Mouse (Mus musculus): ENCODE data around the gene Ciao2b. TPM values are rescaled to one million over a fixed set of nuclear protein-coding genes. Genes with fewer than 3 reads are reported as not detected.
A peak's percentile ranks its signal among the peaks of the same experiment; 100 is the strongest.

The Ciao2b gene
- total and polyA plus RNA-seq, 3 experiments, result 78.7 to 110 TPM; not detected in 1

DNA sequence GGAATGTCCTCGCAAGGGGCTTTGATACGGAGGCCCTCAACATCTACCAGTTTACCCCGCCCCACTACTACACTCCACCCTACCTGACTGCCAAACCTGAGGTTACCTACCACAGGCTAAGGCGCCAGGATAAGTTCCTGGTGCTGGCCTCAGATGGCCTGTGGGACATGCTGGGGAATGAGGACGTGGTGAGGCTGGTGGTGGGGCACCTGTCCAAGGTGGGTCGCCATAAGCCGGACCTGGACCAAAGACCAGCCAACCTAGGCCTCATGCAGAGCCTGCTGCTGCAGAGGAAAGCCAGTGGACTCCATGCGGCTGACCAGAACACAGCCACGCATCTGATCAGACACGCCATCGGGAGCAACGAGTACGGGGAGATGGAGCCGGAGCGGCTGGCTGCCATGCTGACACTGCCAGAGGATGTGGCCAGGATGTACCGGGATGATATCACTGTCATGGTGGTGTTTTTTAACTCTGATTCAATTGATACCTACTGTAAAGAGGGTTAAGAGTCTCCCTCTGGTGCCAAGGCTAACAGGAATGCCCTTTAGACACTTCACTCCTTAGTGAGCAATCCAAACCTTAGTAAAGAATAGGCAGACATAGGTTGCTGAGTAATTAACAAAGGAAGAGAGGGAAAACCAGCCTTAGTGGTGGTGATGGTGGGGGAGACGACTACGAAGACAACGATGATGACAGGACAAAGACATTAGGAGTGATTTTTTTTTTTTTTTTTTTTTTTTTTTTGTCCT, 47.0 kb downstream of the Ciao2b start:
- no peak overlapping the region; the same call in 1 of the 2 replicates for H3K27ac ChIP-seq (ENCODE audit: control insufficient read depth, low read depth, low read length)
- no peak overlapping the region; a peak in 1 of 4 replicates for H3K4me3 ChIP-seq (ENCODE audit: control insufficient read depth in 1 of 2, insufficient read depth in 1 of 2, low read depth in 2 of 2, low read length in 2 of 2)
- H3K4me1 ChIP-seq (ENCODE audit: control insufficient read depth in 1 of 2, insufficient read depth in 2 of 2, low read length in 2 of 2), result peaks cover 9 to 27% of the 10 kb centered on the region in 2 experiments
- no peaks in the 10 kb centered on the region for H3K9me3 ChIP-seq (replicated peaks; ENCODE audit: insufficient read depth, low read length)
- DNase-seq (ENCODE audit: low read depth, low spot score), result no peak
- H3K36me3 ChIP-seq (ENCODE audit: control insufficient read depth in 1 of 2, insufficient read depth in 2 of 2, low read length in 2 of 2), result peaks cover 0 to 37% of the 10 kb centered on the region in 2 experiments; a peak in 2 of 4 replicates
- peaks cover 38% of the 10 kb centered on the region for H3K79me2 ChIP-seq (ENCODE audit: control insufficient read depth, insufficient read depth, low read length, poor library complexity)
- H3K9ac ChIP-seq (ENCODE audit: control insufficient read depth, low read depth, low read length, poor library complexity, severe bottlenecking), result no peak overlapping the region
- TF ChIP-seq ETS1 (IDR thresholded peaks at IDR 0.05; ENCODE audit: low read depth, low read length) (no peak), ZNF384 (IDR thresholded peaks at IDR 0.05; ENCODE audit: low read depth, low read length) (peak; percentile 61; the same call in 1 of the 2 replicates)
- no peaks in the 10 kb centered on the region for H3K27me3 ChIP-seq (ENCODE audit: control insufficient read depth in 1 of 2, insufficient read depth in 2 of 2, low read length in 2 of 2)

DNA sequence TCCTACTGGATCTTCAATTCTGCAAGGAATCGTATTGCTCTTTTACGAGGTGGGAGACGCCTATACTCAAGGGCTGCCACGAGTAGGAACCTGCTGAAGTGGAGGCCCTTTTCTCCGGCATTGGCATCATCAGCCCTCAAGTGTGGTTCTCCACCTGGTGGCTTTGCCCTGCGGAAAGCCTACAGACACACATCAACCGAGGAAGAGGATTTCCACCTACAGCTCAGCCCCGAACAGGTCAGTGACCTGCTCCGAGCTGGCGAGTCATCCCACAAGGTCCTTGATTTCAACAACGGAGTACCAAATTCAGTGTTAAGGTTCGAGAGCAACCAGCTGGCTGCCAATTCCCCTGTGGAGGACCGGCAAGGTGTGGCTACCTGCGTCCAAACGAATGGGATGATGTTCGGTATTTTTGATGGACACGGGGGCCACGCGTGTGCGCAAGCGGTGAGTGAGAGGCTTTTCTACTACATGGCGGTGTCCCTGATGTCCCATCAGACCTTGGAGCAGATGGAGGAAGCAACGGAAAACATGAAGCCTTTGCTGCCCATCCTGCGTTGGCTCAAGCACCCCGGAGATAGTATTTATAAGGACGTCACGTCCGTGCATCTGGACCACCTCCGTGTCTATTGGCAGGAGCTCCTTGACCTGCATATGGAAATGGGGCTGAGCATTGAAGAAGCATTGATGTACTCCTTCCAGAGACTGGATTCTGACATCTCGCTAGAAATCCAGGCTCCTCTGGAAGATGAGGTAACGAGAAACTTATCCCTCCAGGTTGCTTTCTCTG, 48.0 kb downstream of the Ciao2b start:
- TF ChIP-seq MXI1 (IDR thresholded peaks at IDR 0.05; ENCODE audit: low read depth, low read length), result no peak
- no peak for TF ChIP-seq HCFC1 (IDR thresholded peaks at IDR 0.05; ENCODE audit: low read depth, low read length)
- no peak for TF ChIP-seq POLR2AphosphoS2 (IDR thresholded peaks at IDR 0.05; ENCODE audit: low read length)
- no peak for TF ChIP-seq UBTF (IDR thresholded peaks at IDR 0.05; ENCODE audit: borderline replicate concordance, insufficient read depth, low read depth, low read length)
- TF ChIP-seq ZC3H11A (IDR thresholded peaks at IDR 0.05; ENCODE audit: low read depth, low read length), result no peak
- no peak for TF ChIP-seq ZMIZ1 (IDR thresholded peaks at IDR 0.05; ENCODE audit: low read depth, low read length)
- no peak for TF ChIP-seq GABPA (IDR thresholded peaks at IDR 0.05; ENCODE audit: low read depth, low read length)
- no peak for TF ChIP-seq E2F4 (IDR thresholded peaks at IDR 0.05; ENCODE audit: borderline replicate concordance, low read depth, low read length)
- no peak for TF ChIP-seq MAZ (IDR thresholded peaks at IDR 0.05; ENCODE audit: low read depth, low read length)
- no peak for TF ChIP-seq SMC3 (IDR thresholded peaks at IDR 0.05; ENCODE audit: low read depth, low read length)
- TF ChIP-seq RCOR1 (IDR thresholded peaks at IDR 0.05; ENCODE audit: low read depth, low read length), result no peak
- Histone ChIP-seq H3K27ac (ENCODE audit: control insufficient read depth, low read depth, low read length) (no peak overlapping the region), H3K4me1 (ENCODE audit: control insufficient read depth in 1 of 2, insufficient read depth in 2 of 2, low read length in 2 of 2) (peaks cover 15 to 32% of the 10 kb centered on the region in 2 experiments), H3K36me3 (ENCODE audit: control insufficient read depth in 1 of 2, insufficient read depth in 2 of 2, low read length in 2 of 2) (peaks cover 0 to 42% of the 10 kb centered on the region in 2 experiments; a peak in 2 of 4 replicates), H3K9me3 (replicated peaks; ENCODE audit: insufficient read depth, low read length) (no peaks in the 10 kb centered on the region), H3K27me3 (ENCODE audit: control insufficient read depth in 1 of 2, insufficient read depth in 2 of 2, low read length in 2 of 2) (no peaks in the 10 kb centered on the region), H3K9ac (ENCODE audit: control insufficient read depth, low read depth, low read length, poor library complexity, severe bottlenecking) (no peak overlapping the region), H3K79me2 (ENCODE audit: control insufficient read depth, insufficient read depth, low read length, poor library complexity) (peaks cover 38% of the 10 kb centered on the region), H3K4me3 (ENCODE audit: control insufficient read depth in 1 of 2, insufficient read depth in 1 of 2, low read depth in 2 of 2, low read length in 2 of 2) (no peak overlapping the region)
- no peak for DNase-seq (ENCODE audit: low read depth, low spot score)

Measured in MEL (cell line).